Mouse (Mus musculus): ENCODE data around the gene Cmss1.

- no peak for TF ChIP-seq POLR2A (IDR thresholded peaks at IDR 0.05; ENCODE audit: borderline replicate concordance, extremely low read depth, insufficient read depth, insufficient read length, poor library complexity, severe bottlenecking)
- no peak for TF ChIP-seq CTCF (IDR thresholded peaks at IDR 0.05; ENCODE audit: borderline replicate concordance, extremely low read depth, insufficient read depth, insufficient read length)
Measured at GRCm38 (mm10) chr16:57392461-57392860, 214.2 kb downstream of the Cmss1 start.
